Mouse (Mus musculus): ENCODE measurements around the gene Ptpn9.

GRCm38 (mm10) chr9:57072526-57072988 is 77.8 kb downstream of the Ptpn9 start:
- TF ChIP-seq CTCF (IDR thresholded peaks at IDR 0.05; ENCODE audit: low read depth, low read length) (no peak), POLR2A (IDR thresholded peaks at IDR 0.05; ENCODE audit: borderline replicate concordance, low read depth, low read length) (no peak)
